Mouse (Mus musculus) brain, embryonic 14.5 days (tissue): ENCODE measurements around the gene Hmga1.

Experiments used
- CTCF ChIP-seq: fragments of 200-500 bp; IDR thresholded peaks from 2 replicates; pipeline ENCODE4 v1.5.1; 2012; ENCODE audit warnings: inconsistent platforms, mild to moderate bottlenecking, moderate library complexity, borderline replicate concordance; ENCODE audit not compliant: insufficient read depth, insufficient read length; ENCODE audit errors: extremely low read depth
- POLR2A ChIP-seq: fragments of 200-500 bp; IDR thresholded peaks from 2 replicates; pipeline ENCODE4 v1.6.1; 2012; ENCODE audit warnings: mild to moderate bottlenecking, inconsistent platforms, borderline replicate concordance; ENCODE audit not compliant: poor library complexity, insufficient read depth, insufficient read length, severe bottlenecking; ENCODE audit errors: extremely low read depth

DNA sequence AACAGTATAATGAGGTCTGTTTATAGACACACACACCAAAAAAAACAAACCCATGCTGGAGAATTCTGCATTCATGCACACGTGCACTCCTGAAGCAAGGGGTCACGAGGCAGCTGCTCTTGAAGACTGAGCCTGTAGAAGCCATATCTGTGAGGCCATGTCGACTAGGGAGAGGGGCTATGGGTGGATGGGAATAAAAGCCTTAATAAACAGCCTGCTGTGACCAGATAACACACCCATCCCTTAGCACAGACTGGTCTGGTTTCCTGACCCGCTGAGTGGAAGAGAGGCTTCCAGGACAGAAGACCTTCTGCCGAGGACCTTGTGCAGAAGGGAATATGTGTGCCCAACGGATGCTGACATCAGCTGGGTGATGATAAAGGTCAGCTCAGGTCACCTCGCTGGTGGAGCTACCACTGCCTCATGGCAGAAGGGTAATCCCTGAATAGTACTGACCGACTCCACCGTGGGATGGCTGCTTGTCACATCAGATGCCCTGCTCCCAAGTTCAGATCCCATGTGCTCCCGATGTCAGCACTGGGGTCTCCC lies 17.5 kb downstream of the Hmga1 start:
- TF ChIP-seq POLR2A (no peak), CTCF (no peak)
